Mouse (Mus musculus): ENCODE results near the gene Rnf207.

The Rnf207 gene

DNA sequence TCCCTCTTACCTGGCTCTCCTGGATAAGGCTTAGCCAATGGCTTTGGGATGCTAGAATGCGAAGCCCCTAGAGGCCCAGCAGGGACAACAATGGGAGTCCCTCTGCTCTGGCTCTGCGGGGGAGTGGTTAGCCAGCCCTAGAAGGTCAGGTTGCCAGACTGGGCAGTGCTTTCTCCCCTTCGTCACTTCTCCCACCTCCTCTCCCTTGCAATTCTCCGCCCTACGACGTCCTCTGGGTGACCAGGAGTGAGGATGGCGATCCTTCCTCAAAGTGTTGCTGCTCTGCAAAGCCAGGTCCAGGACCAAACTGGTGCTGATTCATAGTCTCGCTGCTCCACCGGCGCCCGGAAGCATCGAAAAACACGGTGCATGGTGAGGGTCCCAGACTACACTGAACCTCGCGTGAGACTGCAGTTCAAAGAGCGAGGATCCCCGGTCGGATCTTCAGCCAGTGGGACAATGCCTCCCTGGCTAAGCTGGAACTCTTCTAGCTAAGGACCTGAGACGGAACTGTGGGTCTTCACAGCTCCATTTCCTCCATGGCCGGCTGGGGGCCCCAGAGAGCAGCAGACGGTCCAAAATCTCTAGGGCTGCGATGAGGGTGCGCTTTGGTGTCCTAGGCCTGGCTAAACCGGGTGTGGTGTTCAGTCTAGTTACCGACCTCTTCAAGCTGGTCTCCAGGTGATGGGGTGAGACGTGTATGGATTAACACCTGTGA lies at the start of gene Rnf207:
Gene Rnf207 (minus strand): TSS at position 477 of the 718 bp plus-strand sequence.
- no peak for DNase-seq (ENCODE audit: low read depth, low spot score)

DNA sequence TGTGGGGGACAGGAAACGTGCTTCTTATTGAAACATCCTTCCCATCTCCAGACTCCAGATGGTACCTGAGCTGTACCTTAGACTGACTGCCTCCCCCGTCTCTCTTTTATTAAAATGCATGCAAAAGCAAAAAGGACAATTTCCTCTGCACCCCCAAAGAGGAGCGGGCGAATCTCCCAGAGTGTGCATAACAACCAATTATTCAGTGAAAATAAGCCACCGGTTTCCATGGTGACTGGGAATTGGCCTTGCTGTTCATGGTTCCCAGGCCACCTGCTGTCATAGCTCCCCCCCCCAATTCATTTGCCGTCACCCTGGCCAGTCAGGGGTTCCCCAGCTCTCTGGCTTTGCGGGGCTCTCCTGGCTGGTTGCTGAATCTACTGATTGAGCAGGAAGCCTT lies 46.4 kb upstream of the Rnf207 start:
- no peak for DNase-seq (ENCODE audit: low read depth, low spot score)

DNA sequence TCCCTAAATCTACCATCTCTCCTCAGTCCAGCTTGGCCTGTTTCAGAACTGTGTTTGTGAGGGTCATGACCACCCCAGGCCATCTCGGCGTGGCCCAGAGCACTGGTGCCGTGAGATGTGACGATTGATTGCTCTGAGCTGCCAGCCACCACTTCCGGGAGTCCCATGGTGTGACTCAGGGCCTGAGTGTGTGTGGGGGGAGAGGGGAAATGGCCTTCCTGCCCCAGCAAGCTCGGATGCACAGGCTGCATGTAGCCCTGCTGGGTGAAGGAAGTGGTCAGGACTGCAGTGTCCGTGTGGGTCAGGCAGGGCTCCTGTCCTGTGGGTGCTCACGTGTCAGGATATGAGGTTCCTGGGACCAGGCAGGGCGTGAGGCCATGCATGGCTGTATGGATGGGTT lies 43.4 kb upstream of the Rnf207 start:
- no peak for DNase-seq (ENCODE audit: low read depth, low spot score)

DNA sequence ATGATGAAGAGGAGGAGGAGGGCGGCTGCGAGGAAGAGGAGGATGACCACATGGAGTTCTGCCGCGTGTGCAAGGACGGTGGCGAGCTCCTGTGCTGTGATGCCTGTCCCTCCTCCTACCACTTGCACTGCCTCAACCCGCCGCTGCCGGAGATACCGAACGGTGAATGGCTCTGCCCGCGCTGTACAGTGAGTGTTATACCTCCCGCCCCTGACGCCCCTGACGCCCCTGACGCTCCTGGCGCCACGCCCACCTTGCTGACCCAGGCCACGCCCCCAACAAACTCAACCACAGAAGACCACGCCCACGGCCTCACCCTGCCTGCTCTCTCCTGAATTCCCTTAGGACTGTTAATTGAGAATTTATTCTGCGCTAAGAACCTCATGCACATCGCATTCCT lies 42.1 kb upstream of the Rnf207 start:
- DNase-seq (ENCODE audit: low read depth, low spot score): peak; percentile 39

DNA sequence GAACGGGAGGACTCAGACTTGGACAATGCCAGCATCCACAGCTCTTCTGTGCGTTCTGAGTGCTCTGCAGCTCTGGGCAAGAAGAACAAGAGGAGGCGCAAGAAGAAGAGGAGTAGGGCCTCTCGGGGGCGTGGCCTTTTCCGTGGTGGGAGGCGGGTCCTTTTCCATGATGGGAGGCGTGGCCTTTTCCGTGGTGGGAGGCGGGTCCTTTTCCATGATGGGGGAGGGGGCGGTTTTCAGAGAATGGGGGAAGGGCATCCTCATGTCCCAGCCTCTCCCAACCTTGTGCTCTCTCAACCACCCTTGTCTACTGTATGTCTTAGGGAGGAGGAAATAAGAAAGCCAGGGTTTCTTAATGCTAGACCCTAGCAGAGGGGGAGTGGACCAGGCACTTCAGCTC lies 40.9 kb upstream of the Rnf207 start:
- no peak for DNase-seq (ENCODE audit: low read depth, low spot score)

DNA sequence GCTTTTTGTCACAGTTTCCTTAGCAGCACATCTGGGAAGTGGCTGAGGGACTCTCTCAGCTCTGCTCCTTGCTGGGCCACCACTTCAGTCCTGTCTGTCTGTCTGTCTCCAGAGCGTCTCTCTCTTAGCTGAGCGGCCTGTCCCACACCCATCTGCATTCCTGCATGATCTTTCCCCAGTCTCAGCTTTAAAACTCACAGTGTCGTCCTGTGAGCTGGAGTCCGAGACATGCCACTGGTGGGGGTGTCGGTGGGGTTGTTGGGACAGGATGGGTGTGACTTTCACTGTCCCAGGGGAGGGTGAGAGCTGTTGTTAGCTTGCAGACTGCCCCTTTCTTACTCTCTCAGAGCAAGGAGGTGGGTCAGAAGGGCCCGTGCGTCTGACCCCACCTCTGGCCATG lies 36.9 kb upstream of the Rnf207 start:
- no peak for DNase-seq (ENCODE audit: low read depth, low spot score)

DNA sequence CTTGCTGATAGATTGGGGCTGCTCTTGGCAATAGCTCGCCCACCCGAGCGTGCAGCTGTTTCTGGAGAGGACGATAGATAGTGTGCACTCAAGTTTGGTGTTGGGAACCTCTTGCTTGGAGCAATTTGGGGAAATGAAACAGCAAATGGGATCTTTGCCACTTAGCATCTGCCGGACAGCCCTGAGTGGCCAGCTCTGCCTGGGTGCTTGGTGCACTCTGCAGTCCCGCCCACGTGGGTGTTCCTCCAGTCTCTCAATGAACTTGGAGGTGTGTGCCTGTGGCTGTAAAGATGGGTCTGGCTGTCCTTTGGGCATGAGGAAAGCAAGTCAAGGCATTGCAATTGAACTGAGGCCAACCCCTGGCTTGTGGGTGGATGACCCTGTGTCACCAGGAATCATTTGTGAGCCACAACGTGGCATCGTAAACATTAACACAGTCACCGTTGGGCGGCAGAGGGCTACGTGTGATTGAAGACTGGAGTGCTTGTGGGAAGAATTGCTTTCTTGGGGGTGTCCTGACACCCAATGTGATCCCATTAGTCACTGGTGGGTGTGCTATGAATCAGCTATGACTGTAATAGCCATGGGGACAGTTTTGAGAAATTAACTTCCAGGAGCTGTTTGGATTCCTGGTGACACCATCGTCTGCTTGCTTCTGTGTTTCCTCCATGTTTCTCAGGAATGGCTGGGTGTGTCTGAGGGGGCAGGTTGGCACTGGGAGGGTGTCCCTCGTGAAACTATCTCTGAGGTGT lies 35.3 kb upstream of the Rnf207 start:
- DNase-seq (ENCODE audit: low read depth, low spot score): no peak

DNA sequence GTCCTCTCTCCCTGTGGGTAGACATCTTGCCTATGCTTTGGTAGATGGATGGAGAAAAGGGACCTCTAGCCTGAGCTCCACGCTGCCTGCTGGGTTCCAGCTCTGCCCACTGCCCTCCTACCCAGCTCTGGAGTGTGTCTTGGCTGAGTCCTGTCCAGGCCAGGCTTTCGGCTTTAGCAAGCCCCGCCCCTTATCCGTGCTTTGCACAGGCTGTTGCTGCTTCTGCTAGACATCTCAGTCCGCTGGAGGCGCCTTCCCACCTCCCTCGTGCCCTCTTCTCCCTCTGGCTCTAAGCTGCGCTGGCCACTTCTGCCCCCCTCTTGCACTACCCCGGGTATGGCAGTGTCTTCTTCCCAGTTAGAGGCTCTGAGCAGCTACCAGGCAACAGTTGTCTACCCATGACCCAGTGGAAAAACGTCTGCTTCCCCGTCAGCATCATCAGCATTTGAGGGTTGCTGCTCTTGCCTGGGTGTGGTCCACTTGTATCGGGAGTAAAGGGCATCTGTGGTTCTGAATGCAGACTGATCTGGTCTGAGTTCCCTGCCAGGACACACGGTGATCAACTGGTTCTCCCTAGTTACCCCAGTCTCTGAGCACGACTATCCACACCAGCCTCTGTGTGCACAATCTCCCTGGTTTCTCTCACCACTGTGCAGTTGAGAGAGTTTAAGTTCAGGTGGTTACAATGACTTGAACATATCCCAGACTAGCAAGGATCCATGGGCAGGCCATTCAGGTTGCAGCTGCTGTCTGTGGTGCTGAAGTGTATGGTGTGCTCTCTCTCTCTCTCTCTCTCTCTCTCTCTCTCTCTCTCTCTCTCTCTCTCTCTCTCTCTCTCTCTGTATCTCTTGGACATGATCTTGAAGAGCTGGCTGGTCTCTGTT lies 32.9 kb upstream of the Rnf207 start:
- DNase-seq (ENCODE audit: low read depth, low spot score): no peak

DNA sequence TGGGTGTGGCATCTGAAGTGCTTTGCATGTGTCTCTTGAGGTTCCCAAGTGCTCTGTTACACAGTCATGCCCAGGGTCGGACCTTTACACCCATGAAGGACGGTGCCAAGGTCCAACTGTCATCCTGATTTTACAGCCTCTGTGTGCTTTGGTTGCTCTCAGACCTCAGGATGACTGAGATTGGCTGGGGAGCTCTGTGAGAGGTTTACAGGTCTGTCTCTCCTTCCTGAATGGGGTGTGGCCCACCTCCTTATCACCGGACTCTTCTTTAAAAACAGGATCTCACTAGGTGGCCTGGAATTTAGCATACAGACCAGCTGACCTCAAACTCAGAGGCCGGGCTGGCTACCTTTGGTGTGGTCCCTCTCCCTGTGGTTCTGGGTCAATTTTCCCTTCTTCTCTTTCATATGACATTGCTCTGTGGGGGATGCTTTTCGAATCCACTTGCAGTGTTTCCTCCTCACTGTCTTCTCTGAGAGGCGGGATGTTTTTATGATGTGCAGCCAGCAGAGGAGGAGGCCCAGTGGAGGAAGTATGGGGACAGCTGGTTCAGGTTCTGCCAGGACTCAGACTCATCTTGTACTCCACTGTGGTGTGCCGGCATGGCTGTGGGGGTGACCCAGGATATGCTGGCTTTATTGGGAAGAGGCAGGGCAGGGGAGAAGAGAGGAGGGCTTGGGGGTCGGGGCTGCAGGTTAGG lies 32.1 kb upstream of the Rnf207 start:
- no peak for DNase-seq (ENCODE audit: low read depth, low spot score)

DNA sequence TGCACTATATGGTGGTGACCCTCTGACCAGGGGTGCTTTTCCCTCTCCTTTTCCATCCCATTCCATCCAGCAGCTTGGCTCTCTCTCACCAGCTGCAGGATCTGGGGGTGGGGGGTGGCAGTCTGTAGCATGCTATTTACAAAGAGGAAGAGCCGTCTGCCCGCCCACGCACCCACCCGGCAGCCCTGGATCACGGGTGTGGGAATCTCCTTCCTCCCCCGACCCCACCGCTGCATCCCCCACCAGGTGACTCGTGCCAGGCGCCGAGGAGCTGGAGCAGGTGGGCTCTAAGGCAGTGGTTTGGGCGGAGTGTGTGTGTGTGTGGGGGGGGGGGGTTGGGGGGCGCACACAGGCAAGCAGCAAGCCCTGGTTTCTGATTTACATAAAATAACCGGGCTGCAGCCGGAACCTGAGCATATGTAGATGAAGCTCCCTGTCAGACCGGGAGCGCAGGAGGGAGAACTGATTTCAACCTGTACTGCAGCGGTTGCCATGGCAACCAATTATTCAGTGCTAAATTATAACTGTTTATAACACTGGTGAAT lies 31.1 kb upstream of the Rnf207 start:
- no peak for DNase-seq (ENCODE audit: low read depth, low spot score)

DNA sequence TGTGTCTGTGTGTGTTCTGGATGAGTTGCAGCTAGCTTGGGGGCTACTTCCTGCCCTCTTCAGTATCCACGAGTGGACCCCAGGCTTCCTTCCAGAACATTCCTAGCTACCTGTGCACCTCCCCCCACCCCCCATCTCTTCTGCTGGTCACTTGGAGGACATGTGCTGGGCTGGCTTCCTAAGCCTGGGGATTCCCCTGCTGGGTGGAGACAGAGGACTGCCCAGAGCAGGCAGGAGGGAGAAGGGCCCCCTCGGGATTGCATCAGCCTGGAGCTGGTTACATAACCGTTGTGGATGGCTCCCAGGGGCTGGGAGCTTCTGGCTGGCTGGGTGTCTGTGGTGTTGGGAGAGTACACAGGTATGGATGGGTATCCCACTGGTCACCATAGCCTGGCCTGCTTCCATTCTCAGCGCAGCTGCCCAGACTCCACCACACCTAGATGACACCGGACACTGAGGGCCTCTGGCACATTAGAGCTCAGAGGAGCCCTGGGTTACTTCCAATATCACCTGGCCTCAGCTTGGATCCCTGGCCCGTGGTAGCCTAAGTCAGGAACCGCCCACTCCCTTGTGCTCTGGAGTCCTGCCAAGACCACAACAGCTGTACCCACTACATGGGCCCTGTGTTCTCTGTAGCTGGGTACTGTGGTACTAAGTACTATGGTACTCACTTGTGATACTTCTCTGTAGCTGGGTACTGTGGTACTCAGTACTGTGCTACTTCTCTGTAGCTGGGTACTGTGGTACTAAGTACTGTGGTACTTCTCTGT lies 26.5 kb upstream of the Rnf207 start:
- DNase-seq (ENCODE audit: low read depth, low spot score): no peak

DNA sequence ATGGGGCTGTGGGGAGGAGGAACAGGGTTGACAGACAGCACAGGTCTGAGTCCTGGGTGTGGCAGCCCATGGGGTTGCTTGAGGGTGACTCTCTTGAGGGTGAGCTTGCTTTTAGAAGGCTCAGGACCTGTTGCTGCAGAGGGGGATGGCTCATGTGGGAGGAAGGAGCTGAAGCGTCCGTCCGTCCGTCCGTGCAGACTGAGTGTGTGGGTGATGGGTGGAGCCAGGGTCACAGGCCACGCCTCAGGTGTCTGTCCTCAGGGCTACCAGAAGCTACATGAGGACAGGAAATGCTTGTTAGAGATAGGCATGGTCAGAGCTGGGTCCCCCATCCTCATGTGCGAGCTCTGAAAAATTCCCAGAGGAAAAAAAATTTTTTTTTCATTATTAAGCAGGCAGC lies 25.9 kb upstream of the Rnf207 start:
- no peak for DNase-seq (ENCODE audit: low read depth, low spot score)

DNA sequence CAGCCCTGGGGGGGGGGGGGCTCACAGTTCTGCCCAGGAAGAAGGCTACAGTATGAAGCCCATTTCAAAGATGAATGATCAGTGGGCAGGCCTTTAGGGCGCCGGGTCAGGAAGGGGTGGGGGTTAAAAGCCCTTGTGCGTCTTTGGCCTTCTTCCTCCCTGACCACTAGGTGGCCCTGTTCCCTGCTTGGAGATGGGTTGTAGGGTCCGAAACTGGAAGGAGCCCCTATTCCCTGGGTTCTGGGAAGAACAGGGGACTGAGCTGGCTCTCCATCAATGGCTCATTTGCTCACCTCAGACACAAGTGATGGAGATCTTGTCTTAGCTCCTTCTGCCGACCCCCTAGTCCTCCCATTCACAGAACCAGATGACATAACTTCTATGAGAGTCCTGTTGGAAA lies 24.5 kb upstream of the Rnf207 start:
- DNase-seq (ENCODE audit: low read depth, low spot score): no peak

DNA sequence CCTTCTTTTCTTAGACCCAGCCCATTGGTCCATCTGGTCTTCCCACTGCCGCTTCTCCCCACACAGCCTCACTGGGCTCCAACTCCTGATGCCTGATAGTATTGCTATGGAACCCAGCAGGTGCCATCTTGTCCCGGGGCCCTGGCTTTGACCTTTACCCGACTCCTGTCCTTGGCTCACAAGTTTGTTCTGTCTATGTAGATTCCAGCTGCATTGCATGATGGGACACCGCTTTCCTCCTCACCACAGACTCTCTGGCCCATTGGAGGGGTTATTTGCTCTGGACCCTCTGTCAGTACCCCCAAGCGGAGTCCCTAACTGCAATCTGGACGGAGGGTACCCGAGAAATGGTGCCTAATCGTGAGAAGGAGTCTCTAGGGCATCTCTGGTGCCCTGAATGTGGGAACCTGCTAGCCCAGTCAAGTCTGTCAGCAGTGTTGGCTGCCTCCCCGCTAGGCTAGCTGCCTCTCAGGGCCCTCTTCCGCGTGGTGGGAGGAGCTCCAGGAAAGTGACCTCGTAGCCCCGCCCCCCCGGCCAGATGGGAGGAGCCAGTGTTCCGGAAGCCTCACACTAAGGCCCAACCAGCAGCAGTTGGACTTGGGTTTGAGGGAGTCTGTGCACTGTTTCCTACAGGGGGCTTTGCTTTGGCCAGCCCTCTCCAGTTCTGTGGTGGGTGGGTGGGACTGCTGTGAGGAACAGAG lies 21.9 kb upstream of the Rnf207 start:
- DNase-seq (ENCODE audit: low read depth, low spot score): no peak

DNA sequence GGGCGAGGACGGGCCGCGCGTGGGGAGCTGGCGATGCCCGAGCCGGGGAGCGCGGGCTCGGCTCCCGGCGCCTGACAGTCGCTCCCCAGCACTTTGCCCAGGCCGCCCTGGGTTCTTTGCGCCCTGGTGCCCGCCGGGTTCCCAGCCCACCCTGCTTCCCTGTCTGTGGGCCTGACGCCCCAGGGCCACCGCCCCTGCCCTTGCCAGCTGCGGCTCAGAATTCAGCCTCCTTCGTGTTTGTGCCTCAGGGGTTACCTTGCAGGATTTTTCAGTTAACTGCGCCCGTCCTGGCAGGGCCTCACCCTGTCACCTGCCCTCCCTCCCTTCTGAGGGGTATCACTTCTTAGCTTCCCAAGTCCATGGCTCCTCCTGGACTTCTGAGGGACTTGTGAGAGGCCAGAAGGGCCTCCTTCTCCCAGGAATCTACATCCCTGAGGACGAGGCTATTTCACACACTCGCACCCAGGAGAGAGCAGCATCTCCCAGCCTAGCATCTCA lies 20.5 kb upstream of the Rnf207 start:
- no peak for DNase-seq (ENCODE audit: low read depth, low spot score)

DNA sequence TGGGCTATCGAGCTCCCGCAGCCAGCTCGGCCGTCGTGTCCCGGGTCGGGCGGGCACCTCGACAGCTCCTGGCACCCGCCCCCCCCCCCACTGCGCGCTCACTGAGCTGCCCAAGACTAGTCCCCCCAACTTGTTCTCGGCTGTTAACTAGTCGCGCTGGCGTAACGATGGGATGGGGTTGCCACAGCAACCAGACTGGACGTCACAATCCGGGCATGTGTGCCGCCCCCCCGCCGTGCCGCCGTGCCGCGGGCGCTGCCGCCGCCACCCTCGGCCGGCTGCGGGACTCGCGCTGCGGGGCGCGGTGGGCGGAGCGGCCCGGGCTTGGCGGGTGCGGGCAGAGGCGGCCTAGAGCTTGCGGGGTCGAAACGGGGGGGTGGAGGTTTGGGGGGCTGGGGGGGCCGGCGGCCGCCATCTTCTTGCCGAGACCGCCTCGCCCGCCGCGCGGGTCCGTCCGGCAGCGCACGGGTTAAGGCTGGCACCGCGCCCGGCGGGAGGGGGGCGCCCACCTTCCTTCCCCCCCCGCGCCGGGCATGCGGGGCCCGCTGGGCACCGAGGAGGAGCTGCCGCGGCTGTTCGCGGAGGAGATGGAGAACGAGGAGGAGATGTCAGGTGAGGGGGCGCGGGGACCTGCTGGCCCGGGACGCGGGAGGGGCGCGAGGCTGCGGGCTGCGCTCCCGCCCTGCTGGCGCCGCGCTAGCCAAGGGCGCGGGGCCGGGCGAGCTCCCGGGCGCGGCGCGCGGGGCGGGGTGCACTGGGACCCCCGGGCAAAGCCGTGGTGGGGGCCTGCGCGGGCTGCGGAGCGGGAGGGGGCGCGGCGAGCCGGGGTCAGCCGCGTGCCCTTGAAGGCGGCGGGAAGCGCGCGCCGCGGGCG lies 19.9 kb upstream of the Rnf207 start, which contains the start of gene Chd5:
Gene Chd5 (plus strand): TSS at position 233 of the 874 bp plus-strand sequence.
- no peak for DNase-seq (ENCODE audit: low read depth, low spot score)

DNA sequence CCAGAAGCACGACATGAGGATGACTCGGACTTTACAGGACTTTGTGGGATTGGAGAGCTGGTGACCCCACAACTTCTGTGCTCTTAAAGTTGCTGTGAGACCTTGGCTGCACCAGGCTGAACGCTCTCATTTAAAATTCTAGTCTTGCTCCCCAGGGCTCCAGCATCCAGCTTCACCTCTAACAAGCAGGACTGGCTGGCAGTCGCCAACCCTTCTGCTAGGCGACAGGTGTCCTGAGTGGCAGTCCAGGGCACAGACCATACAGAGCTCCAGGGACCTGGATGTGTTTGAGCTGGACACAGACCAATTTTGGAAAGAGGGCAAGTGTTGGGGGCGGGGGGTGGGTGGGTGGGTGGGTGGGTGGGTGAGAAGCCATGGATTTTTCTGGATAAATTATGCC lies 19.0 kb upstream of the Rnf207 start:
- no peak for DNase-seq (ENCODE audit: low read depth, low spot score)

DNA sequence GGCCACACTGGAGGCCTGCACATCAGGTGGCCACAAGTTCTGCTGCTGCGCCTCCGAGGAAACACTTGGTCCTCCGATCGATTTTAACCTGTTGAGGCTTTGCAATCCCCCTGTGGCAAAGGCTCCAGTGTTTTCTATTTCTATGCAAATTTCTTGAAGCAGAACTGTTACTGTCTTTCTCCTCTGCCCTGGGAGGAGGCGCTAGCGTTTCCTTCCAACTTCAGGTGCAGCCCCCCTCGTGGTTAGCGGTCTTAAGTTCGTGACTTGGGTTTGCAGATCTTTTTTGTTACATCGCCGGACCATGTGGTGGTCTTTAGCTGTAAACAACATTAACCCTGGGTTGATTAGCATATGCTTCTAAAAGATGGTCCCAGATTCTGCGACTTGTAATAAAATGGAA lies 14.8 kb upstream of the Rnf207 start:
- DNase-seq (ENCODE audit: low read depth, low spot score): no peak

DNA sequence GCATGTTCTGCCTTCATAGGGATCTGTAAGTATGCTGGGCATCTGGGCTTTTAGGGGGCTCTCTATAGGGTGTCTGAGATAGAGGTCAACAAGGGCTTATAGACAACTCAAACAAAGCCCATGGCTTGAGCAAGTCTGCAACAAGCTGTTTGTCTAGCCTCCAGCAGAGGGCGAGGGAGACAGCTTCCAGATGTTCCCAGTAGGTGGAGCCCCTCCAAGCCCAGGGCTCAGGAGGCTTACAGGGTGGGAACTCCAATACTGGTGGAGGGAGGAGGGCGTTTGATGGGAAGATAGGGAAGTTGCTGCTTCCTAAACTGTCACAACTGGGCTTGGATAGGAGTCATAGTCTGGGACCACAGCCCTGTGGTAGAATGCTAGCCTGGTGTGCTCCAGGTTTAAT lies 14.2 kb upstream of the Rnf207 start:
- peak; percentile 43 for DNase-seq (ENCODE audit: low read depth, low spot score)

All from embryo, embryonic 11.5 days (tissue).